15 mouse cellular contexts compared by ENCODE assay signal in genomic region chr2:152302862-152303261, GRCm38 (mm10). TPM values are rescaled to one million over a fixed set of nuclear protein-coding genes. Genes with fewer than 3 reads are reported as not detected.
DNase-seq lines count a peak whose midpoint lies in the region.
"Had no signal": no experiment of that assay in that cellular context is flagged by ENCODE, and none has a peak within 500 bp of the region (broad histone marks: within the 10 kb centered on the region; RNA-seq: fewer than 3 reads in every experiment).

No protein-coding gene starts in this region.

- intact Hi-C loops in left cerebral cortex, postnatal 25 days (cut with DNase I): no loop called here
- intact Hi-C loops in left cerebral cortex, postnatal 10 days (cut with DNase I): no loop called here

- DNase-seq in frontal cortex, adult 2 months (ENCODE audit: extremely low spot score in 1 of 2, low spot score in 1 of 2): peak; percentile 45 to 72
- DNase-seq in frontal cortex, postnatal 25 days (ENCODE audit: low spot score in 2 of 2): no peak
- peak; percentile 34 to 79 for DNase-seq in left cerebral cortex, postnatal 25 days (ENCODE audit: low spot score in 2 of 2)
- DNase-seq in left cerebral cortex, postnatal 10 days (ENCODE audit: extremely low spot score in 1 of 2, low spot score in 2 of 2): no peak
- peak; percentile 44 for DNase-seq in right cerebral cortex, adult 2 months (ENCODE audit: low spot score in 2 of 2)
- no peak for DNase-seq in right cerebral cortex, postnatal 25 days
- DNase-seq in kidney, adult 11 months: no peak
- DNase-seq: adrenal gland, postnatal 10 days; cerebellum, adult 11-12 months; cerebellum, adult 9-10 months; cerebellum, postnatal 25 days; gastrocnemius, adult 2 months; gastrocnemius, postnatal 25 days; heart, postnatal 36 days had no signal

RNA-seq across cellular contexts. Expression of gene Tbc1d20, which starts 9.2 kb away (rescaled TPM):
- polyA plus RNA-seq in frontal cortex, adult 2 months (2012; rRNA removed): 40.5 and 42.7 TPM in 2 replicates
- 10 to 100 TPM; 56.0 to 57.0 TPM for total RNA-seq in left cerebral cortex, postnatal 25 days (2021)
- total RNA-seq in left cerebral cortex, postnatal 10 days (2021): 10 to 100 TPM; 42.8 to 46.9 TPM

RNA-seq across cellular contexts. Expression of gene Rbck1, which starts 29.6 kb away (rescaled TPM):
- polyA plus RNA-seq in frontal cortex, adult 2 months (2012; rRNA removed): 209 and 246 TPM in 2 replicates
- 100 to 1,000 TPM; 101 to 117 TPM for total RNA-seq in left cerebral cortex, postnatal 25 days (2021)
- 100 to 1,000 TPM; 106 to 107 TPM for total RNA-seq in left cerebral cortex, postnatal 10 days (2021)

RNA-seq across cellular contexts. Expression of gene Trib3, which starts 41.0 kb away (rescaled TPM):
- 0.48 and 0.52 TPM in 2 replicates for polyA plus RNA-seq in frontal cortex, adult 2 months (2012; rRNA removed)
- under 1 TPM; 0.66 to 0.76 TPM for total RNA-seq in left cerebral cortex, postnatal 25 days (2021)
- total RNA-seq in left cerebral cortex, postnatal 10 days (2021): 1 to 10 TPM in 1 of 2 experiments, under 1 TPM in 1; 0.49 to 1.0 TPM
- total RNA-seq: granulocyte monocyte progenitor cell, adult 5-6 weeks had no signal

Comparison
In these comparisons a context has a peak if more than half of its experiments do, and no peak if none do; other contexts are left out.
1. DNase-seq: peak in frontal cortex, adult 2 months (2 of 2), left cerebral cortex, postnatal 25 days (2 of 2) and right cerebral cortex, adult 2 months (2 of 2); none in frontal cortex, postnatal 25 days (0 of 2), left cerebral cortex, postnatal 10 days (0 of 2), right cerebral cortex, postnatal 25 days (single experiment) and kidney, adult 11 months (single experiment).